Mouse (Mus musculus) CH12.LX (cell line): Measurements from ENCODE around the gene Trim30a.

Source experiments
- CTCF ChIP-seq, 2 experiments: IDR thresholded peaks in 1 of 2; conservative IDR thresholded peaks in 1 of 2; 2 replicates each; pipeline ENCODE4 v1.5.1; 2011 to 2012; ENCODE audit warnings: low read depth in 2 of 2, low read length in 2 of 2, improper control_type of control experiment in 1 of 2, inconsistent platforms in 1 of 2, mild to moderate bottlenecking in 1 of 2, moderate library complexity in 1 of 2
- E2F4 ChIP-seq: IDR thresholded peaks from 2 replicates; pipeline ENCODE4 v1.6.1; 2011; ENCODE audit warnings: low read depth, low read length, improper control_type of control experiment; ENCODE audit not compliant: insufficient replicate concordance
- EP300 ChIP-seq: IDR thresholded peaks from 2 replicates; pipeline ENCODE4 v1.6.1; 2011; ENCODE audit warnings: low read length, improper control_type of control experiment
- KAT2A ChIP-seq: IDR thresholded peaks from 2 replicates; pipeline ENCODE4 v1.6.1; 2012; ENCODE audit warnings: low read length, improper control_type of control experiment, inconsistent platforms; ENCODE audit not compliant: insufficient replicate concordance
- MAX ChIP-seq: IDR thresholded peaks from 2 replicates; pipeline ENCODE4 v1.6.1; 2011; ENCODE audit warnings: low read length, improper control_type of control experiment
- MAZ ChIP-seq: IDR thresholded peaks from 2 replicates; pipeline ENCODE4 v1.6.1; 2012; ENCODE audit warnings: low read depth, mild to moderate bottlenecking, inconsistent platforms, low read length, improper control_type of control experiment, moderate library complexity
- NRF1 ChIP-seq: IDR thresholded peaks from 2 replicates; pipeline ENCODE4 v1.6.1; 2014; ENCODE audit warnings: low read depth, mild to moderate bottlenecking, inconsistent platforms, low read length, improper control_type of control experiment, moderate library complexity
- POLR2A ChIP-seq: IDR thresholded peaks from 2 replicates; pipeline ENCODE4 v1.6.1; 2011; ENCODE audit warnings: low read depth, mild to moderate bottlenecking, improper control_type of control experiment, low read length
- POLR2AphosphoS2 ChIP-seq: IDR thresholded peaks from 2 replicates; pipeline ENCODE4 v1.6.1; 2011; ENCODE audit warnings: low read depth, low read length, improper control_type of control experiment
- RAD21 ChIP-seq: IDR thresholded peaks from 2 replicates; pipeline ENCODE4 v1.6.1; 2011; ENCODE audit warnings: low read depth, mild to moderate bottlenecking, low read length, improper control_type of control experiment, moderate library complexity
- RCOR1 ChIP-seq: conservative IDR thresholded peaks from 2 replicates; pipeline ENCODE4 v1.6.1; 2012; ENCODE audit warnings: low read depth, mild to moderate bottlenecking, inconsistent platforms, low read length, improper control_type of control experiment
- TBP ChIP-seq: conservative IDR thresholded peaks from 2 replicates; pipeline ENCODE4 v1.6.1; 2011; ENCODE audit warnings: low read depth, low read length, improper control_type of control experiment
- USF2 ChIP-seq: conservative IDR thresholded peaks from 2 replicates; pipeline ENCODE4 v1.6.1; 2011; ENCODE audit warnings: low read depth, low read length, improper control_type of control experiment
- ZC3H11A ChIP-seq: IDR thresholded peaks from 2 replicates; pipeline ENCODE4 v1.6.1; 2012; ENCODE audit warnings: low read depth, mild to moderate bottlenecking, inconsistent platforms, low read length, improper control_type of control experiment

- no peak for TF ChIP-seq POLR2A
- TF ChIP-seq EP300, result no peak
- TF ChIP-seq MAX, result no peak
- TF ChIP-seq MAZ, result no peak
- TF ChIP-seq CTCF (conservative IDR thresholded peaks at IDR 0.05 in 1 of 2, IDR thresholded peaks at IDR 0.05 in 1 of 2; ENCODE audit: low read depth in 2 of 2, low read length in 2 of 2), result no peak
- TF ChIP-seq KAT2A, result no peak
- TF ChIP-seq E2F4, result no peak
- no peak for TF ChIP-seq RCOR1
- TF ChIP-seq TBP, result no peak
- TF ChIP-seq USF2, result no peak
- TF ChIP-seq RAD21, result no peak
- TF ChIP-seq ZC3H11A, result no peak
- no peak for TF ChIP-seq POLR2AphosphoS2
- no peak for TF ChIP-seq NRF1
Measured at GRCm38 (mm10) chr7:104400698-104401097, 64.3 kb downstream of the Trim30a start, which contains the start of gene Trim30c.
